In genomic region chr7:140070042-140070711, GRCm38 (mm10) we compare ENCODE assay signal across 8 mouse cellular contexts. TPM values are rescaled to one million over a fixed set of nuclear protein-coding genes. Genes with fewer than 3 reads are reported as not detected.
DNase-seq lines count a peak whose midpoint lies in the region; ATAC-seq lines count a peak whose summit lies in the region.

No protein-coding gene starts in this region.

- peak overlapping the region; percentile 16; the same call in 1 of the 2 replicates for H3K4me3 ChIP-seq in liver, embryonic 12.5 days
- H3K4me3 ChIP-seq in neural tube, embryonic 15.5 days (replicated peaks) = peak overlapping the region; percentile 12; the same call in 1 of the 2 replicates

- H3K27ac ChIP-seq in liver, embryonic 12.5 days = no peak overlapping the region
- H3K27ac ChIP-seq in neural tube, embryonic 15.5 days (replicated peaks) = no peak overlapping the region

- no peak overlapping the region for H3K9ac ChIP-seq in liver, embryonic 12.5 days
- H3K9ac ChIP-seq in neural tube, embryonic 15.5 days (replicated peaks) = peak overlapping the region; percentile 23; the same call in 1 of the 2 replicates

- 22% methylated on average over 39 of the region's 39 CpGs for WGBS in liver, embryonic 12.5 days (ENCODE audit: insufficient replicate concordance)
- 39% methylated on average over 38 of the region's 39 CpGs for WGBS in neural tube, embryonic 15.5 days

- H3K4me2 ChIP-seq in liver, embryonic 12.5 days = peak overlapping the region; percentile 55
- H3K4me2 ChIP-seq in neural tube, embryonic 15.5 days = peak overlapping the region; percentile 42

- H3K4me1 ChIP-seq in liver, embryonic 12.5 days = no peaks in the 10 kb centered on the region
- H3K4me1 ChIP-seq in neural tube, embryonic 15.5 days = no peaks in the 10 kb centered on the region

- peak; percentile 12 to 28 for DNase-seq in kidney, postnatal 4 days
- no peak for DNase-seq in kidney, adult 18-20 months
- DNase-seq in heart, adult 8-10 months (ENCODE audit: low spot score) = peak; percentile 10
- DNase-seq in left cerebral cortex, postnatal 4 days = no peak
- no peak for DNase-seq in ovary, postnatal 14 days (ENCODE audit: low spot score)
- no peak for DNase-seq in frontal cortex, postnatal 14 days (ENCODE audit: low spot score in 2 of 2)

- no peaks in the 10 kb centered on the region for H3K9me3 ChIP-seq in liver, embryonic 12.5 days (replicated peaks)
- no peaks in the 10 kb centered on the region for H3K9me3 ChIP-seq in neural tube, embryonic 15.5 days (replicated peaks)

- intact Hi-C loops in left cerebral cortex, postnatal 4 days (cut with DNase I) = loop anchor here (10.0 kb wide), 1 partner anchor 755 kb away; the partner anchor contains the start of gene Zfp941

- ATAC-seq in liver, embryonic 12.5 days = peak; percentile 24; the same call in 1 of the 2 replicates
- ATAC-seq in neural tube, embryonic 15.5 days (ENCODE audit: low FRiP score) = no peak

- H3K36me3 ChIP-seq in liver, embryonic 12.5 days = no peaks in the 10 kb centered on the region
- peaks cover 50% of the 10 kb centered on the region for H3K36me3 ChIP-seq in neural tube, embryonic 15.5 days

- H3K27me3 ChIP-seq in liver, embryonic 12.5 days (replicated peaks) = peaks cover 46% of the 10 kb centered on the region
- peaks cover 17% of the 10 kb centered on the region; the same call in 1 of the 2 replicates for H3K27me3 ChIP-seq in neural tube, embryonic 15.5 days (replicated peaks)

RNA-seq across cellular contexts. Expression of gene Caly, which starts 12.2 kb away (rescaled TPM):
- under 1 TPM in 3 of 4 experiments, not detected in 1; 0.25 to 0.50 (median 0.30) TPM for total RNA-seq in heart, adult 8-10 months (2022)
- polyA plus RNA-seq in liver, embryonic 12.5 days (2016; fragmentation: Nextera tagmentation; extraction: Ambion mirVana) = 0.33 and 0.38 TPM in 2 replicates
- polyA plus RNA-seq in neural tube, embryonic 15.5 days (2015; fragmentation: Nextera tagmentation; extraction: Ambion mirVana) = 293 and 360 TPM in 2 replicates
- 100 to 1,000 TPM; 185 to 208 TPM for total RNA-seq in left cerebral cortex, postnatal 4 days (2021)

RNA-seq across cellular contexts. Expression of gene Msx3, which starts 21.3 kb away (rescaled TPM):
- total RNA-seq in heart, adult 8-10 months (2022) = not detected
- not detected in 2 replicates for polyA plus RNA-seq in liver, embryonic 12.5 days (2016; fragmentation: Nextera tagmentation; extraction: Ambion mirVana)
- 2.8 and 3.3 TPM in 2 replicates for polyA plus RNA-seq in neural tube, embryonic 15.5 days (2015; fragmentation: Nextera tagmentation; extraction: Ambion mirVana)
- 1 to 10 TPM; 2.3 to 2.5 TPM for total RNA-seq in left cerebral cortex, postnatal 4 days (2021)

RNA-seq across cellular contexts. Expression of gene Prap1, which starts 23.0 kb away (rescaled TPM):
- not detected for total RNA-seq in heart, adult 8-10 months (2022)
- polyA plus RNA-seq in liver, embryonic 12.5 days (2016; fragmentation: Nextera tagmentation; extraction: Ambion mirVana) = not detected in 2 replicates
- polyA plus RNA-seq in neural tube, embryonic 15.5 days (2015; fragmentation: Nextera tagmentation; extraction: Ambion mirVana) = 7.2 TPM in 1 of 2 replicates, not detected in the other
- not detected for total RNA-seq in left cerebral cortex, postnatal 4 days (2021)

RNA-seq across cellular contexts. Expression of gene Fuom, which starts 32.1 kb away (rescaled TPM):
- total RNA-seq in heart, adult 8-10 months (2022) = 10 to 100 TPM; 65.8 to 83.2 (median 76.9) TPM
- 7.4 and 7.6 TPM in 2 replicates for polyA plus RNA-seq in liver, embryonic 12.5 days (2016; fragmentation: Nextera tagmentation; extraction: Ambion mirVana)
- 48.1 and 51.2 TPM in 2 replicates for polyA plus RNA-seq in neural tube, embryonic 15.5 days (2015; fragmentation: Nextera tagmentation; extraction: Ambion mirVana)
- 10 to 100 TPM; 10.4 to 15.3 TPM for total RNA-seq in left cerebral cortex, postnatal 4 days (2021)

RNA-seq across cellular contexts. Expression of gene Tubgcp2, which starts 33.7 kb away (rescaled TPM):
- 10 to 100 TPM; 32.6 to 37.0 (median 34.9) TPM for total RNA-seq in heart, adult 8-10 months (2022)
- 36.6 and 38.3 TPM in 2 replicates for polyA plus RNA-seq in liver, embryonic 12.5 days (2016; fragmentation: Nextera tagmentation; extraction: Ambion mirVana)
- 51.6 TPM in 2 replicates for polyA plus RNA-seq in neural tube, embryonic 15.5 days (2015; fragmentation: Nextera tagmentation; extraction: Ambion mirVana)
- total RNA-seq in left cerebral cortex, postnatal 4 days (2021) = 10 to 100 TPM; 55.1 to 58.0 TPM

Comparison
In these comparisons a context has a peak if more than half of its experiments do, and no peak if none do; other contexts are left out.
1. DNase-seq: peak in kidney, postnatal 4 days (2 of 2) and heart, adult 8-10 months (single experiment); none in kidney, adult 18-20 months (single experiment), left cerebral cortex, postnatal 4 days (single experiment), ovary, postnatal 14 days (single experiment) and frontal cortex, postnatal 14 days (0 of 2).
2. RNA of gene Caly, which starts 12.2 kb away (total RNA-seq): 185 to 208 TPM in left cerebral cortex, postnatal 4 days; 0.25 to 0.50 TPM in heart, adult 8-10 months; every median in the first group is over 100 times any median in the second.